Mouse (Mus musculus) spleen, postnatal 10 days (tissue): ENCODE results near the gene Mllt3.

Experiments used
- DNase-seq, 2 experiments: peaks; one replicate each; pipeline ENCODE4 v3.0.0; 2021 to 2022; ENCODE audit warnings: low spot score in 2 of 2

Mllt3 gene

GRCm38 (mm10) chr4:87953268-87953667 is 79.9 kb downstream of the Mllt3 start:
- DNase-seq: no peak

- no peak for DNase-seq
Measured at GRCm38 (mm10) chr4:87949451-87949850, 83.7 kb downstream of the Mllt3 start.

- DNase-seq: no peak
Measured at GRCm38 (mm10) chr4:87944320-87944719, 88.8 kb downstream of the Mllt3 start.

GRCm38 (mm10) chr4:87942921-87943403 is 90.2 kb downstream of the Mllt3 start:
- DNase-seq: no peak

- DNase-seq: no peak
Measured at GRCm38 (mm10) chr4:87939474-87940154, 93.5 kb downstream of the Mllt3 start.

GRCm38 (mm10) chr4:87936326-87936725 is 96.8 kb downstream of the Mllt3 start:
- DNase-seq: no peak

GRCm38 (mm10) chr4:87933701-87934337 is 99.3 kb downstream of the Mllt3 start:
- DNase-seq: no peak

- DNase-seq: no peak
Measured at GRCm38 (mm10) chr4:87930356-87931245, 102.6 kb downstream of the Mllt3 start.

GRCm38 (mm10) chr4:87928603-87929199 is 104.5 kb downstream of the Mllt3 start:
- no peak for DNase-seq

GRCm38 (mm10) chr4:87927354-87927753 is 105.8 kb downstream of the Mllt3 start:
- DNase-seq: no peak

GRCm38 (mm10) chr4:87920664-87921063 is 112.5 kb downstream of the Mllt3 start:
- DNase-seq: no peak

GRCm38 (mm10) chr4:87911172-87911994 is 121.8 kb downstream of the Mllt3 start:
- DNase-seq: no peak

GRCm38 (mm10) chr4:87905149-87905771 is 127.9 kb downstream of the Mllt3 start:
- no peak for DNase-seq

- DNase-seq: no peak
Measured at GRCm38 (mm10) chr4:87904722-87905121, 128.4 kb downstream of the Mllt3 start.

- no peak for DNase-seq
Measured at GRCm38 (mm10) chr4:87902584-87902983, 130.6 kb downstream of the Mllt3 start.

GRCm38 (mm10) chr4:87901166-87901565 is 132.0 kb downstream of the Mllt3 start:
- no peak for DNase-seq

- DNase-seq: no peak
Measured at GRCm38 (mm10) chr4:87893498-87893897, 139.7 kb downstream of the Mllt3 start.

GRCm38 (mm10) chr4:87893012-87893411 is 140.2 kb downstream of the Mllt3 start:
- DNase-seq: no peak

- peak in 1 of 2 experiments; percentile 15 for DNase-seq
Measured at GRCm38 (mm10) chr4:87883225-87883875, 149.8 kb downstream of the Mllt3 start.

GRCm38 (mm10) chr4:87881995-87882394 is 151.2 kb downstream of the Mllt3 start:
- DNase-seq: no peak
